Mouse (Mus musculus) macrophage (primary cell): ENCODE results near the gene Oxnad1. TPM values are rescaled to one million over a fixed set of nuclear protein-coding genes. Genes with fewer than 3 reads are reported as not detected.

Source experiments
- H3K27ac ChIP-seq: fragments of 350-480 bp; formaldehyde crosslinking; 2 replicates; pipeline ENCODE4 v1.9.0; 2021
- H3K36me3 ChIP-seq: fragments of 350-480 bp; formaldehyde crosslinking; 2 replicates; pipeline ENCODE4 v1.9.0; 2021; ENCODE audit errors: inconsistent target
- H3K4me3 ChIP-seq: fragments of 350-480 bp; formaldehyde crosslinking; 2 replicates; pipeline ENCODE4 v1.9.0; 2021; ENCODE audit errors: inconsistent target
- H3K79me2 ChIP-seq: fragments of 350-480 bp; formaldehyde crosslinking; 2 replicates; pipeline ENCODE4 v1.9.0; 2021; ENCODE audit errors: inconsistent target
- WGBS: methylation state at CpG from one replicate; pipeline ENCODE4 v1.1.7; 2026; ENCODE audit warnings: inconsistent platforms; ENCODE audit not compliant: missing documents; 5-methylcytosine and 5-hydroxymethylcytosine counted together
- polyA plus RNA-seq: library from polyadenylated mRNA; stranded (reverse); fragments of 250-400 nt; gene quantifications from 3 replicates; pipeline ENCODE4 v1.2.4, GENCODE M21; 2018; ENCODE audit warnings: inconsistent platforms

Gene Oxnad1
- polyA plus RNA-seq, 1 experiment from 2014 or later, result 12.3 TPM

- Histone ChIP-seq H3K4me3 (no peak overlapping the region), H3K36me3 (no peaks in the 10 kb centered on the region), H3K79me2 (no peaks in the 10 kb centered on the region), H3K27ac (no peak overlapping the region)
Observed at GRCm38 (mm10) chr14:32144734-32145133, 59.6 kb downstream of the Oxnad1 start.

GRCm38 (mm10) chr14:32145401-32145800 lies 60.2 kb downstream of the Oxnad1 start:
- WGBS, result 78% methylated on average over 4 of the region's 4 CpGs
- Histone ChIP-seq H3K79me2 (no peaks in the 10 kb centered on the region), H3K36me3 (no peaks in the 10 kb centered on the region), H3K27ac (no peak overlapping the region), H3K4me3 (no peak overlapping the region)

GRCm38 (mm10) chr14:32145809-32146511 lies 60.8 kb downstream of the Oxnad1 start:
- Histone ChIP-seq H3K36me3 (no peaks in the 10 kb centered on the region), H3K79me2 (no peaks in the 10 kb centered on the region), H3K27ac (no peak overlapping the region), H3K4me3 (no peak overlapping the region)
- WGBS, result 90% methylated on average over 7 of the region's 7 CpGs

DNA sequence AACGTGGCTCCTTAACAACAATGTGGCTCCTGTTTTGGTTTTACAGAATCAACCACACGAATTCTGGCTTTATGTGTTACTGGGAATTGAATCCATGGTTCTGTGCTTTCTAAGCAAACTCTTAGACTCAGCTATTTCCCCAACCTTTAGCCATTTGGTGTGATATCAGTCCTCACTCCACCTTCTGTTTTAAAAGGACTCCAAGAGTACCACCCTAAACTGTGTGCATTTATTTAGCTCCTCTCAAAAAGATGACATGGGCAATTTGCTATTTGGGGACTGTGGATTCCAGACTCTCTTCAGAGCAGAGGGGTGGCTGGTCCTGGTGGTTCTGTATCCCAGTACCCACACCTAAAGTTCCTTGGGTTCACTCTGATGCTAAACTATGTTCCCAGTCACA lies 61.4 kb downstream of the Oxnad1 start:
- H3K4me3 ChIP-seq, result no peak overlapping the region

GRCm38 (mm10) chr14:32150872-32151271 lies 65.7 kb downstream of the Oxnad1 start:
- no peaks in the 10 kb centered on the region for H3K79me2 ChIP-seq
- H3K36me3 ChIP-seq, result no peaks in the 10 kb centered on the region
- 100% methylated on average over 2 of the region's 2 CpGs for WGBS
- no peak overlapping the region for H3K27ac ChIP-seq
- H3K4me3 ChIP-seq, result no peak overlapping the region

More for the DNA sequence above, 61.4 kb downstream of the Oxnad1 start:
- WGBS, result 74% methylated on average over 2 of the region's 2 CpGs
- Histone ChIP-seq H3K79me2 (no peaks in the 10 kb centered on the region), H3K27ac (no peak overlapping the region), H3K36me3 (no peaks in the 10 kb centered on the region)

DNA sequence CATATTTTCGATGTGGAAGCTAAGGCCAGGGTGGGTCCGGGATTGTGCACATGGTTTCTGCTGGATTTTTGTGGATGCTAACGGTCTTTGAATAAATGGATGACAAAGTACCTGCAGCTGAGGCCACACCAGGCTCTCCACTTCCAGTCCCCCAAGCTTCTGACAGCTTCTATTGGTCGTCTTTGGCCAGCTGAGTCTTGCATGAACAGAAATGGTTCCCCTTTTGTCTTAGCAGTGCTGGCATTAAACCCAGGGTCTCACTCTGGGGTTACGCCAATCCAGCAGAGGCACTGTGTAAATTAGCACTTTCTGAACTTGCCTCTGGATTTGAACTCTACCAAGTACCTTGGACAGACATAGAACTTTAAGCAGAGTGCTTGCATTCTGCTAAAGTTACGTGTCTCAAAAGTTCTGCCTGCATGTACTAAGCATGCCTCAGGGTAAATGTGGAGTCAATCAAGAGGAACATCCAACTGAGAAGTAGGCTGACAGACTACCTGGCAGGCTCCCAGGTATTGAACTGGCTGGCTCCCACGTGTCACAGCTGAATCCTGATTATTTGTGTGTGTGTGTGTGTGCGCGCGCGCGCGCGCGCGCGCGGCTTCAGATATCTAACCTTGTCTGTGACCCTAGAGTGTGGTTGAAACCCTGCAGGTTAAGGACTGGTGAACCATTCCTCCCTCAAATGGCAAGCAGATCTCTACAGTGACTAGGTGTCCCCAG lies 67.2 kb downstream of the Oxnad1 start:
- Histone ChIP-seq H3K27ac (no peak overlapping the region), H3K36me3 (no peaks in the 10 kb centered on the region)
- WGBS, result 69% methylated on average over 7 of the region's 18 CpGs

More for the DNA sequence above, 67.2 kb downstream of the Oxnad1 start:
- Histone ChIP-seq H3K4me3 (no peak overlapping the region), H3K79me2 (no peaks in the 10 kb centered on the region)

Other genes with a start within 250 kb of the Oxnad1 start
- not detected in 3 replicates for gene Galnt15, start 56.4 kb upstream of the Oxnad1 start, polyA plus RNA-seq
- gene Dph3, start 355 bp downstream of the Oxnad1 start, polyA plus RNA-seq, result 21.6 to 27.2 TPM (median 25.1 TPM) in 3 replicates
- not detected in 3 replicates for gene Msmb, start 56.6 kb downstream of the Oxnad1 start, polyA plus RNA-seq
- 137 to 536 TPM (median 493 TPM) in 3 replicates for gene Ncoa4, start 74.5 kb downstream of the Oxnad1 start, polyA plus RNA-seq
- gene Timm23, start 116.5 kb downstream of the Oxnad1 start, polyA plus RNA-seq, result 85.3 to 157 TPM (median 86.3 TPM) in 3 replicates
- gene Parg, start 116.6 kb downstream of the Oxnad1 start, polyA plus RNA-seq, result 20.5 to 23.9 TPM (median 21.0 TPM) in 3 replicates
- gene Ogdhl, start 236.6 kb downstream of the Oxnad1 start, polyA plus RNA-seq, result 0.07 to 0.14 TPM in 2 of 3 replicates, not detected in the other